Mouse (Mus musculus) lung, adult 2 months (tissue): ENCODE results near the gene Car11.

Source experiments
- CTCF ChIP-seq: fragments of 200-500 bp; IDR thresholded peaks from 2 replicates; pipeline ENCODE4 v1.5.1; 2011; ENCODE audit warnings: mild to moderate bottlenecking, low read length, control low read depth; ENCODE audit not compliant: insufficient read depth
- POLR2A ChIP-seq: fragments of 200-500 bp; IDR thresholded peaks from 2 replicates; pipeline ENCODE4 v1.6.1; 2011; ENCODE audit warnings: low read depth, mild to moderate bottlenecking, control low read depth, low read length, borderline replicate concordance; ENCODE audit errors: extremely low read depth

- TF ChIP-seq CTCF (no peak), POLR2A (no peak)
Observed at GRCm38 (mm10) chr7:45739820-45740219, 40.2 kb downstream of the Car11 start.
